Mouse (Mus musculus) liver, embryonic 14.5 days (tissue): ENCODE measurements around the gene Gjb5. TPM values are rescaled to one million over a fixed set of nuclear protein-coding genes. Genes with fewer than 3 reads are reported as not detected.

Experiments used
- ATAC-seq: fragments of 200-750 bp; cut with Nextera tagmentation; 2 replicates; pipeline ENCODE4 v1.8.0; 2017; ENCODE audit warnings: moderate number of reproducible peaks, mild to moderate bottlenecking, moderate library complexity; ENCODE audit not compliant: insufficient read depth
- DNase-seq, 3 experiments: peaks; one replicate each; pipeline ENCODE4 v3.0.0-alpha.2; 2012 to 2013; ENCODE audit warnings: low read depth in 3 of 3, low spot score in 3 of 3
- H3K27ac ChIP-seq: fragments of 300-500 bp; sonication (generic); 2 replicates; pipeline ENCODE4 v1.5.1; 2014; ENCODE audit warnings: moderate library complexity, mild to moderate bottlenecking, control low read depth, inconsistent platforms
- H3K27me3 ChIP-seq: fragments of 300-500 bp; sonication (generic); 2 replicates; pipeline ENCODE4 v1.6.1; 2014; ENCODE audit warnings: mild to moderate bottlenecking, low read length, moderate library complexity; ENCODE audit not compliant: control insufficient read depth, insufficient read depth
- H3K36me3 ChIP-seq: fragments of 300-500 bp; sonication (generic); replicated peaks from 2 replicates; pipeline ENCODE4 v1.6.1; 2014; ENCODE audit warnings: low read depth; ENCODE audit not compliant: control insufficient read depth, insufficient read depth
- H3K4me1 ChIP-seq, 2 experiments: fragments of 200-500 bp in 1 of 2; fragments of 300-500 bp in 1 of 2; sonication (generic) in 1 of 2; replicated peaks; 2 replicates each; pipeline ENCODE4 v1.6.1; 2012 to 2014; ENCODE audit warnings: antibody characterized with exemption in 1 of 2, inconsistent platforms in 1 of 2, low read length in 1 of 2; ENCODE audit not compliant: control insufficient read depth in 2 of 2, insufficient read depth in 2 of 2
- H3K4me2 ChIP-seq: fragments of 300-500 bp; sonication (generic); 2 replicates; pipeline ENCODE4 v1.6.1; 2014; ENCODE audit warnings: low read depth, mild to moderate bottlenecking, control low read depth, moderate library complexity
- H3K4me3 ChIP-seq, 2 experiments: fragments of 200-500 bp in 1 of 2; fragments of 300-500 bp in 1 of 2; sonication (generic) in 1 of 2; 2 replicates each; pipeline ENCODE4 v1.5.1; 2012 to 2014; ENCODE audit warnings: low read depth in 2 of 2, low read length in 2 of 2, mild to moderate bottlenecking in 2 of 2, control low read depth in 1 of 2, inconsistent platforms in 1 of 2, moderate library complexity in 1 of 2; ENCODE audit not compliant: insufficient read depth in 1 of 2
- H3K9ac ChIP-seq: fragments of 300-500 bp; sonication (generic); replicated peaks from 2 replicates; pipeline ENCODE4 v1.6.1; 2014; ENCODE audit warnings: mild to moderate bottlenecking, control low read depth, moderate library complexity
- H3K9me3 ChIP-seq: fragments of 300-500 bp; sonication (generic); 2 replicates; pipeline ENCODE4 v1.6.1; 2016; ENCODE audit warnings: low read length, mixed read lengths; ENCODE audit not compliant: control insufficient read depth
- CTCF ChIP-seq: IDR thresholded peaks from 2 replicates; pipeline ENCODE4 v1.5.1; 2016; ENCODE audit warnings: antibody characterized with exemption, low read depth, control low read depth
- EP300 ChIP-seq: IDR thresholded peaks from 2 replicates; pipeline ENCODE4 v1.6.1; 2016; ENCODE audit warnings: antibody characterized with exemption, low read depth
- WGBS: fragments of 180-500 bp; shearing (Covaris S2); extraction: QIAGEN DNeasy Blood & Tissue Kit; methylation state at CpG from one replicate; pipeline ENCODE4 v1.1.7; 2014; ENCODE audit not compliant: insufficient replicate concordance; 5-methylcytosine and 5-hydroxymethylcytosine counted together
- polyA plus RNA-seq, 2 experiments: library from polyadenylated mRNA; depleted of rRNA in 1 of 2; stranded (reverse) in 1 of 2; unstranded in 1 of 2; fragments of >200 nt; fragmentation: Nextera tagmentation in 1 of 2; extraction: Ambion mirVana in 1 of 2; gene quantifications; 2 replicates each; pipeline versions ENCODE4 v1.2.1 to v1.2.3; 2012 to 2014

The Gjb5 gene
- polyA plus RNA-seq, 2 experiments = 0.01 TPM; not detected in 1

GRCm38 (mm10) chr4:127328378-127328777, 29.6 kb downstream of the Gjb5 start:
- no peak for DNase-seq
- Histone ChIP-seq H3K36me3 (no peaks in the 10 kb centered on the region), H3K27ac (no peak overlapping the region), H3K9me3 (no peaks in the 10 kb centered on the region), H3K9ac (no peak overlapping the region), H3K4me1 (peaks cover 0 to 1% of the 10 kb centered on the region in 2 experiments; a peak in 1 of 4 replicates), H3K4me3 (no peak overlapping the region), H3K4me2 (no peak overlapping the region), H3K27me3 (peaks cover 16% of the 10 kb centered on the region)
- no peak for TF ChIP-seq CTCF
- no peak for TF ChIP-seq EP300
- 30% methylated on average over 7 of the region's 7 CpGs for WGBS
- no peak for ATAC-seq

- Histone ChIP-seq H3K9me3 (no peaks in the 10 kb centered on the region), H3K27me3 (peaks cover 16% of the 10 kb centered on the region), H3K4me1 (peaks cover 0 to 1% of the 10 kb centered on the region in 2 experiments; a peak in 1 of 4 replicates), H3K4me3 (no peak overlapping the region), H3K36me3 (no peaks in the 10 kb centered on the region), H3K27ac (no peak overlapping the region), H3K9ac (no peak overlapping the region), H3K4me2 (no peak overlapping the region)
- DNase-seq = no peak
- no peak for ATAC-seq
- TF ChIP-seq EP300 (no peak), CTCF (no peak)
- 23% methylated on average over 6 of the region's 6 CpGs for WGBS
Measured at GRCm38 (mm10) chr4:127327749-127328148, 30.2 kb downstream of the Gjb5 start.

- H3K27me3 ChIP-seq = peaks cover 16% of the 10 kb centered on the region
- TF ChIP-seq CTCF (no peak), EP300 (no peak)
- H3K4me3 ChIP-seq = no peak overlapping the region
- DNase-seq (no peak), ATAC-seq (no peak)
- WGBS = 21% methylated on average over 7 of the region's 7 CpGs
- no peak overlapping the region for H3K27ac ChIP-seq
- H3K4me1 ChIP-seq = peaks cover 0 to 1% of the 10 kb centered on the region in 2 experiments; a peak in 1 of 4 replicates
- no peaks in the 10 kb centered on the region for H3K36me3 ChIP-seq
- no peak overlapping the region for H3K9ac ChIP-seq
- no peaks in the 10 kb centered on the region for H3K9me3 ChIP-seq
- H3K4me2 ChIP-seq = no peak overlapping the region
Measured at GRCm38 (mm10) chr4:127327258-127327657, 30.7 kb downstream of the Gjb5 start.

GRCm38 (mm10) chr4:127325276-127325675, 32.7 kb downstream of the Gjb5 start:
- no peak overlapping the region for H3K9ac ChIP-seq
- 68% methylated on average over 5 of the region's 5 CpGs for WGBS
- ATAC-seq (no peak), DNase-seq (no peak)
- no peaks in the 10 kb centered on the region for H3K36me3 ChIP-seq
- H3K27me3 ChIP-seq = peaks cover 7% of the 10 kb centered on the region
- H3K4me1 ChIP-seq = peaks cover 0 to 1% of the 10 kb centered on the region in 2 experiments; a peak in 1 of 4 replicates
- no peak overlapping the region for H3K4me2 ChIP-seq
- no peaks in the 10 kb centered on the region for H3K9me3 ChIP-seq
- H3K4me3 ChIP-seq = no peak overlapping the region
- TF ChIP-seq CTCF (no peak), EP300 (no peak)
- no peak overlapping the region for H3K27ac ChIP-seq

- DNase-seq (peak; percentile 36 to 45 (median 44)), ATAC-seq (no peak; the same call in 1 of the 2 replicates)
- peaks cover 1% of the 10 kb centered on the region; the same call in 1 of the 2 replicates for H3K27me3 ChIP-seq
- no peaks in the 10 kb centered on the region for H3K9me3 ChIP-seq
- H3K4me1 ChIP-seq = peaks cover 0 to 1% of the 10 kb centered on the region in 2 experiments; a peak in 1 of 4 replicates
- WGBS = 10% methylated on average over 6 of the region's 6 CpGs
- no peaks in the 10 kb centered on the region for H3K36me3 ChIP-seq
- no peak overlapping the region for H3K9ac ChIP-seq
- no peak overlapping the region for H3K27ac ChIP-seq
- no peak overlapping the region for H3K4me3 ChIP-seq
- TF ChIP-seq EP300 (no peak), CTCF (peak; percentile 91)
- H3K4me2 ChIP-seq = no peak overlapping the region
Measured at GRCm38 (mm10) chr4:127324759-127325158, 33.2 kb downstream of the Gjb5 start.
